Mouse (Mus musculus): Measurements from ENCODE around the gene Lrp5.

The Lrp5 gene

DNA sequence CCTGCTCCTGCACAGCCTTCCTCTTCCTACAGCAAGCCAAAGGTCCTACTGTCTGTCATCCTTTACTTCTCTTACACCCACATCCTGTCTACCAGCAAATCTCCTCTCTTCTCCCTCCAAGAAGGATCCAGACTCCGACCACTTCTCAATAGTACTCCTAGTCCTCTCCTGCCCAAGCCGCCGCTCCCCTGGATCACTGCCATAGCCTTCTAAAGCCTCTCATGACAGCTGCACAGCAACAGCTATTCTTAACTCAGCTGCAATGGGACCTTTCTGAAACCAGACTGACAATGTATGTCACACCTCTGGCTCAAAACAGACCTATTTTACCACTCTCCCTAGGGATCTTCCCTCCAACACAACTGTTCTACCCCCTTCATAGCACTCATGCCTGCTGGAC, 122.1 kb downstream of the Lrp5 start:
- no peak for DNase-seq (ENCODE audit: low read depth in 2 of 2, low spot score in 2 of 2)

DNA sequence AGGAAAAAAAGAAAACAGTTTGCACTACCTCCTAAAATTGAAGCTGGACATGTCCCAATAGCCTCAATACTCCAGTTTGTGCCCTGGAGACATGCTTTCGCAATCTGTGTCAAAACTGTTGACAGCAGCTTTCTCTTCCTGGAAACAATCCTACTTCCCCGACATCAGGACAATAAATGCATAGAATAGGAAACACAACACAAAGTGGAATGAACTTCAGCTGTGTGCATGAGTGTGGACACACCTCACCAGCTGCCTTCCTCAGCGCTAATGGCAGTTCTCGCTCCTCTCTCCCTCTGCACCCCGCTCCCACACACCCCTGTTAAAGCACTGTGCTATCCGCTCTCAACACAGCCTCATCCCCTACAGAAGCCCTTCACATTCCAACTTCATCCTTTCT, 123.6 kb downstream of the Lrp5 start:
- no peak for DNase-seq (ENCODE audit: low read depth in 2 of 2, low spot score in 2 of 2)

DNA sequence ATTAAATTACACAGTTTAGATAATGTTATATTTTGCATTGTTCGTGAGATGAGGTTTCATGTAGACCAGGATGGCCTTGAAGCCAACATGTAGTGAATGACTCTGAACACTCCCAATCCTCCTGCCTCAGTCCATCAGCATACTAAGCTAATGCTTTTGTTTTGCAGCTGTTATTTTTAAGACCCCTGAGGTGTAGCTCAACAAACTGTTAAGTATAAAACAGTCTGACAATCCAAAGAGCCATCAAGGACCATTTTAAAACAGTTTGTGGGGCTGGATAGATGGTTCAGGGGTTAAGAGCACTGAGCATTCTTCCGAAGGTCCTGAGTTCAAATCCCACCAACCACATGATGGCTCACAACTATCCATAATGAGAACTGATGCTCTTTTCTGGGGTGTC, 124.1 kb downstream of the Lrp5 start:
- DNase-seq (ENCODE audit: low read depth in 2 of 2, low spot score in 2 of 2): no peak

DNA sequence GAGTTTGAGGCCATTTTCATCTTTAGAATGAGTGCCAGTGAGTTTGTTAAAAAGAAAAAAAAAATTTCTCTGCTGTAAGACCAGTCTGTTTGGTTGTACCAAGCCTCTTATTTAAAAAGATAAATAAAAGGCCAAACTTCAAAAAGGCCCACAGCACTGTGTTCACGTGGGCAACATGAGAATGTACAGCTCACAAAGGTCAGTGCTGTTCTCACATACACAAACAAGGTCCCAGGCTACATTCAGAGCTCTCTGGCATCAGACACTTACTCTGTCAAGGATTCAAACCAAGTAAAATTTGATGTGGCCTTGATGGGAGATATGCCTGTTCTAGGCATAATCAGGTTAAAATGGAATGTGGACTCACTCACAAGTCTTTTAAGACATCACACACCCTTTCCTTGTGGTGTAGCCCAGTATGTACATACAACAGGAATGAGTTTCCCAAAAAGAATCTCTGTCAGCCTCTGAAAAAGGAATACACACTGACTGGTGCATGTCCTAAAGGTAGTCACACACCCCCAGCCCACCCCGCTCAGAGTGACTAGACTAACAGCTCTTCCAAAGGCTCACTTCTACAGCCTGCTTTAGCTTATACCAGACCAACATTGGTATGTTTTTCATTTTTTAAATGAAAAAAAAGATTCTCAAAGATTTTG, 130.1 kb downstream of the Lrp5 start:
- no peak for DNase-seq (ENCODE audit: low read depth in 2 of 2, low spot score in 2 of 2)

DNA sequence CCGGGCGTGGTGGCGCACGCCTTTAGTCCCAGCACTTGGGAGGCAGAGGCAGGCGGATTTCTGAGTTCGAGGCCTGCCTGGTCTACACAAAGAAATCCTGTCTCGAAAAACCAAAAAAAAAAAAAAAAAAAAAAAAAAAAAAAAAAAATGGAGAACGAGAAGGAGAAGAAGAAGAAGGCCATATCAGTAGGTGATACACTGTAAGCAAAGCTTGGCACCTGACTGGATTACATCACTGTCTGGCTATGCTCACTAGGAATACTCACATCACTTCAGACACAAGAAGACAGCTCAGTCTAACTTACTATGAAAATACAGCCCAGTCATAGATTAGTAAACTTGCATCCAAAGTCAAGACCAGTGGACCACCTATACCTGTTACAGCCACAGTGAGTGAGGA, 131.6 kb downstream of the Lrp5 start:
- DNase-seq (ENCODE audit: low read depth in 2 of 2, low spot score in 2 of 2): no peak

DNA sequence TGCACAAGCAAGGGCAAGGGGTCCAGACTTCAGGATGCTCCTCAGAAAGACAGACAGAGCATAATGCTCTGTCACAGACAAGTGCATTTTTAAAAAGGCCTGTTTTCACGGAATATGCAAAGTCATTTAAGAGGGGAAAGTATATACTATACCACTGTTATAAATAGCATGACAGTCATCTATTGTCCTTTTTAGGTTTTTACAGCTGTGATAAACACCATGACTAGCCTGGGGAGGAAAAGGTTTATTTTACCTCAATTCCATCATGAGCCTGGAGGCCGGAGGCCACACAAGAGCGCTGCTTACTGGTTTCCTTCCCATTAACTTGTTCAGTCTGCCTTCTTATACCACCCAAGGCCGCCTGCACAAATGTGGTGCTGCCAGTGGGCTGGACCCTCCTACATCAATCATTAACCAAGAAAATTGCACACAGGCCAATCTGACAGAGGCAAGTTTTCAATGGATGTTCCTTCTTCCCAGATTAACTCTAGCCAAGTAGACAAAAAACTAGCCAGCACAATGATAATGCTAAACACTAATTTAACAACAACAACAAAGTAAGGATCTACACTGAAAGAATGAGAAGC, 134.7 kb downstream of the Lrp5 start:
- no peak for DNase-seq (ENCODE audit: low read depth in 2 of 2, low spot score in 2 of 2)

DNA sequence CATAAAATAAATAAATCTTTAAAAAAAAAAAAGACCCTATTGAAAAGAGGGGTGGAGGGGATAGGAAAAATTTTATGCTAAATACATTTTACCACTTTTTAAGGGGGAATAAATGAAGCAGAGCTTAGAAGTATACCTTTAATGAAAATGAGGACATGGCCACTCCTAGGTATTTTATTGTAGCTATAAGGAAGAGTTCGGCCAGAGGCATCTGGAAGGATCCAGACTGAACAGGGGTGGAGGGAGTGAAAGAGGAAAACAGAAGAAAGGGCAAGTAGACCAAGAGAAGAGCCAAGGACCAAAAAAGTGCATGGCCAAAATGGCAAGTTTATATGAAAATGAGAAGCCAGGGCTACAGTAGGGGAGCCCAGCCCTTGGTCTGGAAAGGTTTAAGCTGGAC, 136.3 kb downstream of the Lrp5 start:
- DNase-seq (ENCODE audit: low read depth in 2 of 2, low spot score in 2 of 2): no peak

DNA sequence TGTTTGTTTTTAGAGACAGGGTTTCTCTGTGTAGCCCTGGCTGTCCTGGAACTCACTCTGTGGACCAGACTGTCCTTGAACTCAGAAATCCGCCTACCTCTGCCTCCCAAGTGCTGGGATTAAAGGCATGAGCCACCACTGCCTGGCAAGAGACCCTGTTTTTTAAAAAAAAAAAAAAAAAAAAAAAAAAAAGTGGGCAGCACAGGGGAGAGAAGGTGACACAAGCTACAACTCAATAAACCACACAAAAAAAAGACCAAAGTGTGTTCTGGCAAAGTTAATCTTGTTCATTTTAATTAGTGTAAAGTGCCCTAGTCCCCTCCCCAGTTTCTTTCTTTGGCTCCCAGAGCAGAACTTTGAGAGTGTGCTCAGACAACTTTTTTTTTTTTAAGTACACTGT, 137.1 kb downstream of the Lrp5 start:
- DNase-seq (ENCODE audit: low read depth in 2 of 2, low spot score in 2 of 2): no peak

DNA sequence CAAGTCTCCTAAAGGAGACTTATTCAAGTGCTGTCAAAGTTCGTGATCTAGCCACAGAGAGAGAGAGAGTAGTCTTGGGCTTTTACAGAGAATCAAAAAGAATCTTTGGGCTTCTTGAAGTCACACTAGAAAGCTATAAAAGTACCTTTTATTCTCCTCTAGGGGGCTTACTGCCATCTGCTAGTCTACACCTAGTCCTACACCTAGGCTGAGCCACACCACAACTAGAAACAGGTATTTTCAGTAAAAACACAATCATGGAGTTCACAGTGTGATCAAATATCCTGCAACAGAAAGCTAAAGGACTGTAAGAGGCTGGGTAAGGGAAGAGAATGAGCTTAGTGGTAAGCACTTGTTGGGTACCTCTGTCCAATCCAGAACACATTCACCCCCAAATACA, 138.1 kb downstream of the Lrp5 start:
- no peak for DNase-seq (ENCODE audit: low read depth in 2 of 2, low spot score in 2 of 2)

DNA sequence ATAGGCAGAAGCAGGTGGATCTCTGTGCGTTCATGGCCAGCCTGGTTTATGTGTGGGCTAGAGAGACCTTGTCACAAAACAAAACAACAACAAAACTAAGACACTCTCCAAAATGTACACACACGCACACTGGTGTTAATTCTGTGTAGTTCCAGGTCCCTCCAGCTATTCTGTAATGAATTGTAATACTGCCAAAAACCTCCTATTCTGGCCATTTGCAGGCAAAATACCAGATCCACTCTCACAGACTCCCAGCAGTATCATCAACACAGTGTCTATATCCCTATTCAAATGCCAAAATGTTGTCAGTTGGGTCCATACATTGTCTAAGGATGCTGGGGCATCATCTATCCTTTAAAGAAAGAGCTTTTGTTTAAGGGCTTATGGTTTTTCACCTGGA, 141.4 kb downstream of the Lrp5 start:
- DNase-seq (ENCODE audit: low read depth in 2 of 2, low spot score in 2 of 2): no peak

DNA sequence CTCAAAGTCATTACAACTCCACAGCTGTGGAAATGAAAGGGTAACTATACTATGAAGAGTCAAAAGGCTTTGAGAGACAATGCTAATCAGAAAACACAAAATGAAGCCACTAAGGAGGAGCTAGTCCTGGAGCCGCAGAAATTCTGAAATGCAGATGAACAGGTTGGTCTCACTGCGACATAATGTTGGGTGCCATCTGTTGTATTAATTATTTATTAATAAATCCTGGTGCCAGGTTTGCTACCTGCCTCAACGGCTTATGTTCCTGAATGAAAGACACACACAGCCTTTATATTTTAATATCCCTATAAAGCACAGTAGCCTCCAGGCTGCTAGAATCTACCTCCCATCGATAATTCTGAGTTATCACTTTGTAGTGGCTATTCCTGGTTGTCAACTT, 143.8 kb downstream of the Lrp5 start:
- no peak for DNase-seq (ENCODE audit: low read depth in 2 of 2, low spot score in 2 of 2)

DNA sequence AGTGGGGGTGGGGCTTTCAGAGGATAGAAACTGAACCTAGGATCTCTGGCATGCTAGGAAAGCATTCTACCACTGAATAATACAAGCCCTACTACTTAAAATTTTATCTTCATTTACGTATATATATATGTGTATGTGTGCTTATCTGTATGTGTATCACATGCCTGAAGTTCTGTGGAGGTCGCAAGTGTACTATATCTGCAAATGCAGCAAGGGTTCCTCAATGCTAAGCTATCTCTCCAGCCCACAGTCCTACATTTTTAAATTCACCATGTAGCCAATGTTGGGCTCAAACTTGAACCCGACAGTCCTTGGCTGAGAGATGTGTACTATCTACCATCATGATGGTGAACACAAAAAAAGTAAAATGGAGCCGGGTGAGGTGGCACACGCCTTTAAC, 145.4 kb downstream of the Lrp5 start:
- no peak for DNase-seq (ENCODE audit: low read depth in 2 of 2, low spot score in 2 of 2)

DNA sequence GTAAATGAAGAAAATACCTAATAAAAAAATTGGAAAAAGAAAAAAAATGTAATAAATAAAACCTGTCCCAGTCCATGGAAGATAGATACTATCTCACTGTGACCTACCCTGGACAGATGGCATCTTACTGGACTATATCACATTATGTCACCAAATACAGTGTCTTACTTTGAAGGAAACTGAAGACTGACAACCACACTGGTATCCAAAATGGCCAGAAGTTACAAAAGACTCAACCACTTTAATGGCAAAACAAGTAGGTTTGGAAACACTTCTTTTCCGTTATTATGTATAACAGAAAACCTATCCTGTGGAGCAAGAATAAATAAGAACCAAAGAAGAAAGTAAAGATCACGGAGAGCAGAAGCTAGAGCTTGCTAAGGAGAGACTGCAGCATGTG, 146.1 kb downstream of the Lrp5 start:
- no peak for DNase-seq (ENCODE audit: low read depth in 2 of 2, low spot score in 2 of 2)

DNA sequence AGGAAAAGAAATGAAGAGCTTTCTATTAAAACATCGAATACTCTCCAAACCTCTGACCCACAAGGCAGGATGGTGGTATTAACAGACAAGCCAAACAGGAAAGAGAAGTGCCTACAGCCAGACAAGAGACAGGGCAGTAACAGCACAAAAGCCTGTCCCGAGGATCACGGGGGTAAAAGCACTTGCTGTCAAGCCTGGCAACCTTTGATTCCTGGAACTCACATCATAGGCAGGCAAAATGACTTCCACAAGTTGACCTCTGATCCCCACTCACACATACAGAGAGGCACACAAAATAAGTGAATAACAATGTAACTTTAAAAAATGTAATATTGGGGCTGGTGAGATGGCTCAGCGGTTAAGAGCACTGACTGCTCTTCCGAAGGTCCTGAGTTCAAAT, 146.9 kb downstream of the Lrp5 start:
- DNase-seq (ENCODE audit: low read depth in 2 of 2, low spot score in 2 of 2): no peak

DNA sequence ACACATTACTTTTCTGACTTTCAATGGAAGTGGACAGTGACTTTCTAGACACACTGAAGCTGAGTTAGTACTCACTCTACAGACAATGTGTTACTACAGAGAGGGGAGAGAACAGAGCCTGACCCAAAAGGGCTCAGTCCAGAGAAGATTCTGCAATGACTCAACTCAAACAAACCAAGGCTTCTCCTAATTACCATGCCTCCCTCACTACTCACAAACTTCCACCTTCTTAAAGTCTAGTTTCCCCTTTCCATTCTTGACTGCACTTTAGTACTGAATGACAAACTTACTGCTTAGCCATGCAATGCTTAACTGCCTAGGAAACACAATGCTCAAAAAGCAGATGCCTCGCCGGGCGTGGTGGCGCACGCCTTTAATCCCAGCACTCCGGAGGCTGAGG, 148.7 kb downstream of the Lrp5 start:
- DNase-seq (ENCODE audit: low read depth in 2 of 2, low spot score in 2 of 2): no peak

DNA sequence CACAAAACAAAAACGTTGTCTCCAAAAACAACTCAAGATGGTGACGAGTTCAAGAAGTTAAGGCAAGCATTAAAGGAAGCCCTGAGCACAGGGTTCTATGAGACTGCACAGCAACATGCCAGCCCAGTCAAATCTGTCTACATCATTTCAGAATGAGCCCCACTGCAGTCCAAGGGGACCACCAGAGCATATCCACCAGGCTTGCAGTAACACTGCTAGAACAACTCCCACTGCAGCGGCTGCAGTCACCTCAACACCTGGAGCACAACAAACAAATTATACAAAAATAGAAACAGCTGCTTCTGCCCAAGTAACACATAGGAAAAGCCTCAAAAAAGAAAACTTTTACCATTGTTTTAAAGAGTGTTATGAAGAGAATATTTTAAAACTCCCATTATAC, 151.4 kb downstream of the Lrp5 start:
- DNase-seq (ENCODE audit: low read depth in 2 of 2, low spot score in 2 of 2): no peak

All from CD8-positive naive resting alpha-beta T cell, adult 2 months (primary cell).